Mouse (Mus musculus) ES-E14 (cell line): ENCODE results near the gene Lce1b. TPM values are rescaled to one million over a fixed set of nuclear protein-coding genes. Genes with fewer than 3 reads are reported as not detected.

Experiments used
- DNase-seq: peaks from one replicate; pipeline ENCODE4 v3.0.0-alpha.2; 2013; ENCODE audit warnings: low read depth, low spot score
- H3K27ac ChIP-seq: 2 replicates; pipeline ENCODE4 v1.5.1; 2012; ENCODE audit warnings: low read depth, mild to moderate bottlenecking, low read length, moderate library complexity, mixed read lengths; ENCODE audit not compliant: poor library complexity, insufficient read depth, severe bottlenecking
- H3K36me3 ChIP-seq: 2 replicates; pipeline ENCODE4 v1.6.1; 2012; ENCODE audit warnings: mild to moderate bottlenecking, low read length, moderate library complexity, mixed read lengths; ENCODE audit not compliant: control insufficient read depth, poor library complexity, insufficient read depth, severe bottlenecking
- H3K4me1 ChIP-seq, 2 experiments: fragments of 150-350 bp in 1 of 2; sonication (generic) in 1 of 2; 2 replicates each; pipeline ENCODE4 v1.6.1; 2012; ENCODE audit warnings: low read length in 2 of 2, mild to moderate bottlenecking in 1 of 2, mixed read lengths in 1 of 2; ENCODE audit not compliant: control insufficient read depth in 2 of 2, insufficient read depth in 2 of 2, poor library complexity in 1 of 2
- H3K4me3 ChIP-seq, 2 experiments: fragments of 150-350 bp in 1 of 2; sonication (generic) in 1 of 2; 2 replicates each; pipeline ENCODE4 v1.5.1; 2012; ENCODE audit warnings: low read length in 2 of 2, low read depth in 1 of 2, mild to moderate bottlenecking in 1 of 2, mixed read lengths in 1 of 2; ENCODE audit not compliant: insufficient read depth in 1 of 2, poor library complexity in 1 of 2, severe bottlenecking in 1 of 2
- H3K9ac ChIP-seq: 2 replicates; pipeline ENCODE4 v1.6.1; 2012; ENCODE audit warnings: low read depth, mild to moderate bottlenecking, low read length, mixed read lengths; ENCODE audit not compliant: poor library complexity, insufficient read depth, severe bottlenecking
- H3K9me3 ChIP-seq: fragments of 150-350 bp; sonication (generic); 2 replicates; pipeline ENCODE4 v1.6.1; 2012; ENCODE audit warnings: low read depth, mild to moderate bottlenecking, low read length; ENCODE audit not compliant: control insufficient read depth, insufficient read depth
- CHD2 ChIP-seq: IDR thresholded peaks from 2 replicates; pipeline ENCODE4 v1.6.1; 2014; ENCODE audit warnings: mild to moderate bottlenecking, low read depth, low read length, inconsistent platforms
- HCFC1 ChIP-seq: IDR thresholded peaks from 2 replicates; pipeline ENCODE4 v1.6.1; 2012; ENCODE audit warnings: low read length, inconsistent platforms, borderline replicate concordance; ENCODE audit not compliant: insufficient read depth
- MAFK ChIP-seq: IDR thresholded peaks from 2 replicates; pipeline ENCODE4 v1.6.1; 2014; ENCODE audit warnings: mild to moderate bottlenecking, low read depth, low read length, inconsistent platforms; ENCODE audit not compliant: insufficient read depth
- ZC3H11A ChIP-seq: IDR thresholded peaks from 2 replicates; pipeline ENCODE4 v1.6.1; 2012; ENCODE audit warnings: low read depth, mild to moderate bottlenecking, inconsistent platforms, low read length, borderline replicate concordance
- ZNF384 ChIP-seq: IDR thresholded peaks from 2 replicates; pipeline ENCODE4 v1.6.1; 2012; ENCODE audit warnings: low read depth, low read length, inconsistent platforms
- in situ Hi-C, 2 experiments: fragments of 600-800 bp; cut with MboI; formaldehyde crosslinking; loops; one replicate each; pipeline ENCODE4 v1.15.1; 2025; ENCODE audit warnings: low sequenced_read_pairs in 2 of 2, inconsistent platforms in 1 of 2; ENCODE audit not compliant: unreplicated experiment in 2 of 2
- total RNA-seq: library from RNA; depleted of rRNA; stranded (reverse); fragments of 300-350 nt; gene quantifications from 2 replicates; pipeline ENCODE4 v1.2.3, GENCODE M21; 2012

Gene Lce1b
- total RNA-seq, 1 experiment, result not detected

DNA sequence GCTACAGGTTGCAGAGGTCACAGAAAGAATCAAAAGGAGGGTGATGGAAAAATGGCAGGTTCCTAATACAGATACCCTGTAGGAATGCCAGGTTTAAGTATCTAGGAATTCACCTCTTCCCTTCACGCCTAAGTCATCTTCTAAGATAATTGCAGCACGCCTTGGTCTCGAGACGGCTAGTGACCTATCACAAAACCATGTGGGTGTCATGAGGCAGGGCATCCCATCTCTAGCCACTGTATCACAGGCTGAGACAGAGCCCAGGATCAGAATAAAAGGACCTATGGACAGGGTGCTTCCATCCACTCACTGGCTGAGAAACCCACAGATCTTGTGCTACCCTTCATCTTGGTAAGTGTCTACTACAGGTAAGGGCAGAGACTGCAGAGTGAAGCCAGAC is 22.2 kb upstream of the Lce1b start, which contains the start of gene Lce1c:
TSS of gene Lce1c (plus strand) at position 301 of the 400 bp plus-strand sequence.
- in situ Hi-C loops, result no loop called here
- H3K4me3 ChIP-seq, result no peak within 1 kb of the TSS
- no peak for TF ChIP-seq ZNF384
- TF ChIP-seq HCFC1, result no peak
- no peak for TF ChIP-seq CHD2
- no peak for TF ChIP-seq ZC3H11A
- no peak for TF ChIP-seq MAFK
- no peak within 1 kb of the TSS for H3K9ac ChIP-seq
- no peaks in the 10 kb centered on the region for H3K9me3 ChIP-seq
- no peak within 1 kb of the TSS for H3K27ac ChIP-seq
- H3K4me1 ChIP-seq, result no peaks in the 10 kb centered on the region
- no peak for DNase-seq
- no peaks in the 10 kb centered on the region for H3K36me3 ChIP-seq

DNA sequence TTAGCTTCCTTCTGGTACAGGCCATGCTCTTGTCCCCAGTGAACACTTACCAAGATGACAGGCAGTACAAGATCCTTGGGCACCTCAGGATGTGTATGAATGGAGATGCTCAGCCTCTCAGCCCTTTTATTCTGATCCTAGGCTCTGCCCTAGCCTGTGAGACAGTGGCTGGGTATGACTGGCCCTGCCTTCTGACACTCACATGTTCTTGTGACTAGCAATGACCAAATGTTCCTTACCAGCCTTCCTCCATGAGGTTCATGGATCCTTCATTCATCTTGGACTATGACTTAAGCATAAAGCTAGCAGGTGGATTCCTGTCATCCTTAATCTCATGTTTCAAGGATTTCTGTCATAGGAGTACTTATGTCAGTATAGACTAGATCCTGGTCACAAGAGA is 13.5 kb upstream of the Lce1b start, which contains the start of gene Lce1a2:
TSS of gene Lce1a2 (minus strand) at position 101 of the 400 bp plus-strand sequence.
- TF ChIP-seq CHD2, result no peak
- TF ChIP-seq ZNF384, result no peak
- TF ChIP-seq MAFK, result no peak
- TF ChIP-seq HCFC1, result no peak
- no peak for TF ChIP-seq ZC3H11A
- in situ Hi-C loops, result no loop called here
- Histone ChIP-seq H3K4me1 (no peaks in the 10 kb centered on the region), H3K36me3 (no peaks in the 10 kb centered on the region), H3K9me3 (no peaks in the 10 kb centered on the region), H3K27ac (no peak within 1 kb of the TSS), H3K4me3 (no peak within 1 kb of the TSS), H3K9ac (no peak within 1 kb of the TSS)
- DNase-seq, result no peak

DNA sequence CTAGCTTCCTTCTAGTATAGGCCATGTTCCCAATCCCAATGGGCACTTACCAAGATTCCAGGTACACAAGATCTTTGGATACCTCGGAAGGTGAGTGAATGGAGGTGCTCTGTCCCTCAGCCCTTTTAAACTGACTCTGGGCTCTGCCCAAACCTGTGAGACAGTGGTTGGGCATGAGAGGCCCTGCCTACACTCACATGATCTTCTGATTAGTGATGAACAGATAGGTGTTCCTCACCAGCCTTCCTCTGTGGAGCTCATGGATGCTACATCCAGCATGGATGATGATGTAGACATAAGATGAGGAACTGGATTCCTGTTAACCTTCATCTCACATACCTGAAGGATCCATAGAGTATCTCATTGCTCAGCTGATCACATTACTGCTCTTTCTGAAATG is 8.5 kb downstream of the Lce1b start, which contains the start of gene Lce1a1:
TSS of gene Lce1a1 (minus strand) at position 101 of the 400 bp plus-strand sequence.
- Histone ChIP-seq H3K9ac (no peak within 1 kb of the TSS), H3K9me3 (no peaks in the 10 kb centered on the region), H3K4me3 (no peak within 1 kb of the TSS), H3K4me1 (no peaks in the 10 kb centered on the region), H3K36me3 (no peaks in the 10 kb centered on the region), H3K27ac (no peak within 1 kb of the TSS)
- in situ Hi-C loops, result no loop called here
- no peak for DNase-seq
- TF ChIP-seq HCFC1, result no peak
- no peak for TF ChIP-seq CHD2
- TF ChIP-seq ZNF384, result no peak
- no peak for TF ChIP-seq MAFK
- TF ChIP-seq ZC3H11A, result no peak

DNA sequence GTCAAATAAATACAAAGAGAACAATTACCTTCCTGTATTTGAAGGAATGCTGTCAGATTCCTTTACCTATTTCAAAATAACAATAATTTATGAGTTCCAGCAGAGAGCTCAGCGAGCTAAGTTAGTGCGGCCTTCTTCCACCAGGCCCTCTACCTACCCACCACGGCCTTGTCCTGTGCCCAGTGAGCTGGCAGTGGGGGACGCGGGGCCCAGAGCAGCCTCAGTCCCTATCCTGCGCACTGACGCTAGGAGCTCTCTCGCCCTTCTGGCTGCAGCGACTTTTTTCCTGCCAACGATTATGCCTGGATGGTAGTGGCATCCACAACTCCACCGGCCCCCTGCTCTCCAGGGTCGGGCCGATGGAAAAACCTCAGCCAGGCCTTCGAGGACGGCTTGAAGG is 16.9 kb downstream of the Lce1b start:
- H3K9ac ChIP-seq, result no peak overlapping the region
- no peak overlapping the region for H3K4me3 ChIP-seq
- no peak overlapping the region for H3K27ac ChIP-seq
- H3K9me3 ChIP-seq, result no peaks in the 10 kb centered on the region
- no peak for TF ChIP-seq ZNF384
- TF ChIP-seq ZC3H11A, result no peak
- no peak for TF ChIP-seq HCFC1
- no peak for TF ChIP-seq MAFK
- TF ChIP-seq CHD2, result no peak
- no peaks in the 10 kb centered on the region for H3K36me3 ChIP-seq
- DNase-seq, result no peak
- no peaks in the 10 kb centered on the region for H3K4me1 ChIP-seq
- in situ Hi-C loops, result no loop called here

DNA sequence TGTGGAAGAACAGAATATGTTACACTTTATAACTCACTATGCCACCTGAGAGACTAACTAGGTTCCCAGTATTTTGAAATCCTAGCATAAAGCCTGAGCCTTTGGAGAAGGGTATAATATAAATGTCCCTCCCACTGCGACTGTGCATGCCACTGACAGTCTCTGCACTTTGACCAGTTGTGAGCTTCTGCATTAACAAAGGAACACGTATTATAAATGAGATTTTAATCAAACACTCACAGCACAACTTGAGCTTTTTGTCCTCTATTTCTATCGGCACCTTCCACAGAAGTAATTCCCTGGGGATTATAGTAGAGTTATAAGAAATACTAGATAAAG is 18.1 kb downstream of the Lce1b start:
- H3K9me3 ChIP-seq, result no peaks in the 10 kb centered on the region
- DNase-seq, result no peak
- H3K9ac ChIP-seq, result no peak overlapping the region
- H3K27ac ChIP-seq, result no peak overlapping the region
- no peak overlapping the region for H3K4me3 ChIP-seq
- in situ Hi-C loops, result no loop called here
- no peaks in the 10 kb centered on the region for H3K36me3 ChIP-seq
- H3K4me1 ChIP-seq, result no peaks in the 10 kb centered on the region
- no peak for TF ChIP-seq MAFK
- TF ChIP-seq ZNF384, result no peak
